Mouse (Mus musculus) liver, embryonic 14.5 days (tissue): ENCODE measurements around the gene Ccdc134.

Experiments
- CTCF ChIP-seq: IDR thresholded peaks from 2 replicates; pipeline ENCODE4 v1.5.1; 2016; ENCODE audit warnings: antibody characterized with exemption, low read depth, control low read depth
- EP300 ChIP-seq: IDR thresholded peaks from 2 replicates; pipeline ENCODE4 v1.6.1; 2016; ENCODE audit warnings: antibody characterized with exemption, low read depth

DNA sequence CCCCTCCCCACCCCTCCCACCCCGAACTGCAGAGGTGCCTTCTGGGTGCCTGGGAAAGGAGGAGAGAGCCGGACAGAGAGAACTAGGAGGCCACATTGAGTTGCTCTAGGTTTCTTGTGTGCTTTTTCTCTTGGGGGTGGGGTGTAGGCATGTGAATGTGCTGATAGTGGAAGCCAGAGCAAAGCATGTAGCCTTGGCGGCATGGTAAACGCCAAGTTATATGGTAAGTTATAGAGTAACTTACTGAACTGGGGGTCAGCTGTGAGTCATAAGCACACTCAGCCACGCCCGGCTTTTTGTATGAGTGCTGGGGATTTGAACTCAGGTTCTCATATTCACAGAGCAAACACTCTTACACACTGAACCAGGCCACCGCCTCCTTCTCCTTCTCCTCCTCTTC, 36.8 kb downstream of the Ccdc134 start:
- no peak for TF ChIP-seq CTCF
- no peak for TF ChIP-seq EP300
